Mouse (Mus musculus): ENCODE results near the gene Atf1. TPM values are rescaled to one million over a fixed set of nuclear protein-coding genes. Genes with fewer than 3 reads are reported as not detected.

The Atf1 gene
- polyA plus RNA-seq, 1 experiment from 2014 or later = 28.3 TPM

GRCm38 (mm10) chr15:100231616-100232525 lies 4.3 kb downstream of the Atf1 start:
- Histone ChIP-seq H3K9me3 (ENCODE audit: low read length) (no peaks in the 10 kb centered on the region), H3K36me3 (ENCODE audit: insufficient read depth, low read length) (peaks cover 9% of the 10 kb centered on the region; the same call in 1 of the 2 replicates), H3K4me3 (ENCODE audit: low read depth, low read length) (no peak overlapping the region), H3K27ac (ENCODE audit: low read length) (no peak overlapping the region), H3K9ac (replicated peaks; ENCODE audit: low read depth) (no peak overlapping the region), H3K4me1 (ENCODE audit: insufficient read depth, low read depth, low read length) (peaks cover 6% of the 10 kb centered on the region; the same call in 1 of the 2 replicates), H3K27me3 (replicated peaks; ENCODE audit: insufficient read depth, low read length) (no peaks in the 10 kb centered on the region), H3K4me2 (replicated peaks; ENCODE audit: low read depth, low read length) (no peak overlapping the region)
- ATAC-seq (no peak), DNase-seq (ENCODE audit: low spot score) (no peak)
- 82% methylated on average over 14 of the region's 14 CpGs for WGBS
- TF ChIP-seq EP300 (IDR thresholded peaks at IDR 0.05) (no peak), CTCF (IDR thresholded peaks at IDR 0.05) (no peak)

GRCm38 (mm10) chr15:100235208-100235965 lies 7.8 kb downstream of the Atf1 start:
- Histone ChIP-seq H3K9me3 (ENCODE audit: low read length) (no peaks in the 10 kb centered on the region), H3K9ac (replicated peaks; ENCODE audit: low read depth) (no peak overlapping the region), H3K27ac (ENCODE audit: low read length) (no peak overlapping the region), H3K4me3 (ENCODE audit: low read depth, low read length) (no peak overlapping the region), H3K4me2 (replicated peaks; ENCODE audit: low read depth, low read length) (no peak overlapping the region), H3K4me1 (ENCODE audit: insufficient read depth, low read depth, low read length) (no peaks in the 10 kb centered on the region), H3K27me3 (replicated peaks; ENCODE audit: insufficient read depth, low read length) (no peaks in the 10 kb centered on the region), H3K36me3 (ENCODE audit: insufficient read depth, low read length) (peaks cover 9% of the 10 kb centered on the region; the same call in 1 of the 2 replicates)
- no peak for TF ChIP-seq CTCF (IDR thresholded peaks at IDR 0.05)
- TF ChIP-seq EP300 (IDR thresholded peaks at IDR 0.05) = no peak
- DNase-seq (ENCODE audit: low spot score) (no peak), ATAC-seq (no peak)
- 81% methylated on average over 12 of the region's 12 CpGs for WGBS

- TF ChIP-seq EP300 (IDR thresholded peaks at IDR 0.05) (no peak), CTCF (IDR thresholded peaks at IDR 0.05) (no peak)
- no peak for DNase-seq (ENCODE audit: low spot score)
- Histone ChIP-seq H3K4me3 (ENCODE audit: low read depth, low read length) (no peak overlapping the region), H3K9ac (replicated peaks; ENCODE audit: low read depth) (no peak overlapping the region), H3K27me3 (replicated peaks; ENCODE audit: insufficient read depth, low read length) (no peaks in the 10 kb centered on the region), H3K4me1 (ENCODE audit: insufficient read depth, low read depth, low read length) (no peaks in the 10 kb centered on the region), H3K27ac (ENCODE audit: low read length) (no peak overlapping the region), H3K36me3 (ENCODE audit: insufficient read depth, low read length) (peaks cover 9% of the 10 kb centered on the region; the same call in 1 of the 2 replicates), H3K9me3 (ENCODE audit: low read length) (no peaks in the 10 kb centered on the region), H3K4me2 (replicated peaks; ENCODE audit: low read depth, low read length) (no peak overlapping the region)
- WGBS = 80% methylated on average over 6 of the region's 6 CpGs
- ATAC-seq = no peak
Measured at GRCm38 (mm10) chr15:100236952-100237351, 9.3 kb downstream of the Atf1 start.

GRCm38 (mm10) chr15:100241780-100242179 lies 14.2 kb downstream of the Atf1 start:
- whole genome bisulfite sequencing = 89% methylated on average over 6 of the region's 6 CpGs
- no peak overlapping the region for H3K4me3 ChIP-seq (ENCODE audit: low read depth, low read length)
- H3K4me2 ChIP-seq (replicated peaks; ENCODE audit: low read depth, low read length) = no peak overlapping the region
- TF ChIP-seq CTCF (IDR thresholded peaks at IDR 0.05) (no peak), EP300 (IDR thresholded peaks at IDR 0.05) (no peak)
- no peak overlapping the region for H3K9ac ChIP-seq (replicated peaks; ENCODE audit: low read depth)
- H3K36me3 ChIP-seq (ENCODE audit: insufficient read depth, low read length) = peaks cover 6% of the 10 kb centered on the region; the same call in 1 of the 2 replicates
- H3K27ac ChIP-seq (ENCODE audit: low read length) = no peak overlapping the region
- no peaks in the 10 kb centered on the region for H3K9me3 ChIP-seq (ENCODE audit: low read length)
- H3K27me3 ChIP-seq (replicated peaks; ENCODE audit: insufficient read depth, low read length) = no peaks in the 10 kb centered on the region
- no peak for DNase-seq (ENCODE audit: low spot score)
- no peak for ATAC-seq
- no peaks in the 10 kb centered on the region for H3K4me1 ChIP-seq (ENCODE audit: insufficient read depth, low read depth, low read length)

GRCm38 (mm10) chr15:100245951-100246350 lies 18.3 kb downstream of the Atf1 start:
- no peak overlapping the region for H3K27ac ChIP-seq (ENCODE audit: low read length)
- no peak for ATAC-seq
- H3K36me3 ChIP-seq (ENCODE audit: insufficient read depth, low read length) = peaks cover 14% of the 10 kb centered on the region; the same call in 1 of the 2 replicates
- no peak for DNase-seq (ENCODE audit: low spot score)
- TF ChIP-seq EP300 (IDR thresholded peaks at IDR 0.05) (no peak), CTCF (IDR thresholded peaks at IDR 0.05) (no peak)
- no peak overlapping the region for H3K4me2 ChIP-seq (replicated peaks; ENCODE audit: low read depth, low read length)
- H3K27me3 ChIP-seq (replicated peaks; ENCODE audit: insufficient read depth, low read length) = no peaks in the 10 kb centered on the region
- no peak overlapping the region for H3K9ac ChIP-seq (replicated peaks; ENCODE audit: low read depth)
- no peaks in the 10 kb centered on the region for H3K9me3 ChIP-seq (ENCODE audit: low read length)
- WGBS = 93% methylated on average over 7 of the region's 7 CpGs
- no peaks in the 10 kb centered on the region for H3K4me1 ChIP-seq (ENCODE audit: insufficient read depth, low read depth, low read length)
- H3K4me3 ChIP-seq (ENCODE audit: low read depth, low read length) = no peak overlapping the region

- WGBS = 89% methylated on average over 9 of the region's 9 CpGs
- Histone ChIP-seq H3K36me3 (ENCODE audit: insufficient read depth, low read length) (peaks cover 22% of the 10 kb centered on the region; the same call in 1 of the 2 replicates), H3K9ac (replicated peaks; ENCODE audit: low read depth) (no peak overlapping the region), H3K4me2 (replicated peaks; ENCODE audit: low read depth, low read length) (no peak overlapping the region), H3K27ac (ENCODE audit: low read length) (no peak overlapping the region), H3K27me3 (replicated peaks; ENCODE audit: insufficient read depth, low read length) (no peaks in the 10 kb centered on the region), H3K4me3 (ENCODE audit: low read depth, low read length) (no peak overlapping the region), H3K9me3 (ENCODE audit: low read length) (no peaks in the 10 kb centered on the region), H3K4me1 (ENCODE audit: insufficient read depth, low read depth, low read length) (no peaks in the 10 kb centered on the region)
- ATAC-seq (no peak), DNase-seq (ENCODE audit: low spot score) (no peak)
- TF ChIP-seq CTCF (IDR thresholded peaks at IDR 0.05) = no peak
- no peak for TF ChIP-seq EP300 (IDR thresholded peaks at IDR 0.05)
Measured at GRCm38 (mm10) chr15:100247296-100247695, 19.7 kb downstream of the Atf1 start.

All from lung, postnatal 0 days (tissue).